Mouse (Mus musculus) E14TG2a.4 (cell line): ENCODE measurements at regions not wholly inside any gene's neighbourhood (a gene's known extent, or its start where the extent isn't known, plus 50 kb on each side); places are given as distances from the start of the nearest gene placed in this dataset.

Experiments
- CTCF ChIP-seq: conservative IDR thresholded peaks from 2 replicates; pipeline ENCODE4 v1.5.1; 2014; ENCODE audit warnings: low read length
- POU5F1 ChIP-seq: IDR thresholded peaks from 2 replicates; pipeline ENCODE4 v1.6.1; 2014; ENCODE audit warnings: low read length, borderline replicate concordance

DNA sequence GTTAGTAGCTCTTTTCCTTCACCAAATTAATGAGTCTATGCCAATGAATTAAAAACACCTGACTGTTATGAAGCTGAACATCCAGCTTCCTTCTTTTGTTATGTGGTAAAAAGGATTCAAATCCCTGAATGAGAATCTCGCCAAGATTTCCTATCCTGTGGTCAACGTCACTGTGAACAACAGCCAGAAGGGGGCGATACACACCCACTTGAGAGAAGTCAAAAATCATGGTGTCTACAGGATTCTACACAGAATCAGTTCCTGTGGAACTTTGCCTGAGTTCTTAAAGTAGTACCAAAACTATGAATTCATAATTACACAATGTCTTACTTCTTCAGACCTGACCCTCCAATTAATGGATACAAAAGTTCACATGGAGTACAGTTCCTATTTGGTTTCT is 1028.1 kb upstream of the Acvr2a start:
- TF ChIP-seq CTCF = peak; percentile 60
- TF ChIP-seq POU5F1 = no peak
